Mouse (Mus musculus) erythroblast, embryonic 14.5 days (primary cell): ENCODE data around the gene Mfap5. TPM values are rescaled to one million over a fixed set of nuclear protein-coding genes. Genes with fewer than 3 reads are reported as not detected.
"Not testable (repeated sequence)": the region's sequence is repeated elsewhere in the genome, so short reads cannot be mapped to it uniquely, and the experiment has no call there.

Source experiments
- H3K27me3 ChIP-seq: 2 replicates; pipeline ENCODE4 v1.6.1; 2012; ENCODE audit warnings: inconsistent platforms; ENCODE audit not compliant: control insufficient read depth
- H3K36me3 ChIP-seq: 2 replicates; pipeline ENCODE4 v1.6.1; 2012; ENCODE audit warnings: mild to moderate bottlenecking, inconsistent platforms; ENCODE audit not compliant: control insufficient read depth
- H3K4me1 ChIP-seq: 2 replicates; pipeline ENCODE4 v1.6.1; 2012; ENCODE audit warnings: inconsistent platforms; ENCODE audit not compliant: control insufficient read depth
- H3K4me3 ChIP-seq: replicated peaks from 2 replicates; pipeline ENCODE3; 2012; ENCODE audit warnings: moderate library complexity, mild to moderate bottlenecking, inconsistent platforms
- H3K9me3 ChIP-seq: 2 replicates; pipeline ENCODE4 v1.6.1; 2012; ENCODE audit warnings: low read length, inconsistent platforms, mixed read lengths; ENCODE audit not compliant: control insufficient read depth
- GATA1 ChIP-seq: IDR thresholded peaks from 2 replicates; pipeline ENCODE4 v1.6.1; 2012; ENCODE audit warnings: low read length, inconsistent platforms, mixed read lengths
- TAL1 ChIP-seq: IDR thresholded peaks from 3 replicates; pipeline ENCODE4 v1.6.1; 2012; ENCODE audit warnings: low read length, inconsistent platforms, mixed read lengths
- polyA plus RNA-seq: library from polyadenylated mRNA; stranded (reverse); fragments of >175 nt; gene quantifications from 2 replicates; pipeline ENCODE4 v1.2.3, GENCODE M21; 2012

The Mfap5 gene
- not detected in 2 replicates for polyA plus RNA-seq

DNA sequence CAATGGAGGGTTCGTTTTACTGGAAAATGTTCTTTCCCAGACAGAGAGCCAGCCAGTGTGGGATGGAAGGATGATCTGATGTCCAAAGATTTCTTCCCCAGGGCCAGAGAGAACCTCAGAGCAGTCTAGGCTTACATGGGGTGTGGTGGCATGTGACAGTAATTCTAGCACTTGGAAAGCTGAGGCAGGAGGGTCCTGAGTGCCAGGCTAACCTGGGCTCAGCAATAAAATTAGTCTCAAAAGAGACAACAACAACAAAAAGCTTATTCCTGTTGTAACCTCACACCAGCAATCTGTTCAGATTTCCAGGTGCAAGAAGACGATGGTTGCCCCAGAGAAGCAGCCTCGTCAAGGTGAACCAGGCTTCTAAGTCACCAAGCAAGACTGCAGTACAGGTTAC, at the start of gene Mfap5:
TSS of gene Mfap5 (plus strand) at position 301 of the 400 bp plus-strand sequence.
- no peaks in the 10 kb centered on the region for H3K27me3 ChIP-seq

DNA sequence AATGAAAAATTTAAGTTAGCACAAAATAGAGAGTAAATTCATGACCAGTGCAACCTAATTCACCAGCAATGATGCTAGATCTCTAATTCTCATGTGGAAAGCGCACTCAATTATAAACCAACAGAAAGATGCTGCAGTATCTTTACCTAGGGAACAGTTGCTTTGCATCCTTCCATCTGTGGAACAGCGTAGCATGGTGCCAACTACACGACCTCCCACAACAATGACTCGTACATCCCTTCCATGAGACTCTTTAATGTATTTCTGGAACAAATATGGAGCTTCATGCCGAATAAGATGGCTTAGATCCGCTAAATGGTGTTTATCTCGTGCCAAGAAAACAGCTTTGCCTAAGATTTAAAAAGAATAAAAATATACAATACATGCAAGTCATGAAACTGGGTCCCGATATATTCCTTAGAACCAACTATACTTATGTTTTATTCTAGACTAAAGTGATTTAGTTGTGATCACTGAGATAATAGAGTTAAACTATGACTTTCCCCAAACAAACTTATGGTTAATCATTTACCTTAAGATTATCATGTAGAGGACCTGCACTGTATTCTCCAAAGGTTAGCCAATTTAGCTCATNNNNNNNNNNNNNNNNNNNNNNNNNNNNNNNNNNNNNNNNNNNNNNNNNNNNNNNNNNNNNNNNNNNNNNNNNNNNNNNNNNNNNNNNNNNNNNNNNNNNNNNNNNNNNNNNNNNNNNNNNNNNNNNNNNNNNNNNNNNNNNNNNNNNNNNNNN, 46.5 kb upstream of the Mfap5 start:
- Histone ChIP-seq H3K9me3 (no peaks in the 10 kb centered on the region), H3K36me3 (no peaks in the 10 kb centered on the region), H3K4me3 (no peak overlapping the region), H3K27me3 (no peaks in the 10 kb centered on the region), H3K4me1 (no peaks in the 10 kb centered on the region)
- no peak for TF ChIP-seq GATA1
- no peak for TF ChIP-seq TAL1

More for the DNA sequence above, at the start of gene Mfap5:
- Histone ChIP-seq H3K4me1 (no peaks in the 10 kb centered on the region), H3K4me3 (no peak within 1 kb of the TSS), H3K36me3 (no peaks in the 10 kb centered on the region), H3K9me3 (no peaks in the 10 kb centered on the region)
- TF ChIP-seq GATA1: no peak
- no peak for TF ChIP-seq TAL1

DNA sequence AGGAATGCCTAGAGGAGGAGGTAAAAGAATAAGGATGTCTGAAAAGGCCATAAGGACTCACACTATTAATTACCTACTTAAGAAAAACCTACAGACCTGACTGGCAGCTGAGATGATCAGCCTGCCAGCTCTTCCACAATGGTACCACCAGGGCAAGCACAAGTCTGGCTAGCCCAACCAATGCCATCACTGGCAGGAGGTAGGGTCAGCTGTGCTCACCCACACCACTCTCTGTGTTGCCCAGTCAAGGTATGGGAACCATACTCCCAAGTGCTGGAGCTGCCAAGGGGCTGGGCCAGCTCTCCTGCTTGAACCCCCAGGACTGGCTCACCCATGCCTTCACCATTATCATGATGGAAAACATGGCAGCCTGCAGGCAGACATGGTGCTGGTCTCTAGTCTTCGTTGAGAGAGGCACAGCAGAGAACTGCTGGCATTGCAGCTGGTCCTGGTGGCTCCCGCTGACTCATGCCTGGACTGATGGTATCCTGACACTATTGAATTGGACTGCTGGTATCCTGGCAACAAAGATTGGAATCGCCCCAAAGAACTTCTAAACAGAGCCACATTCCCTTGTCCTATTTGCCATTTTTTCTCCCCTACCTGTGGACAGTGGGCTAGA, 39.4 kb upstream of the Mfap5 start:
- Histone ChIP-seq H3K9me3 (no peaks in the 10 kb centered on the region), H3K27me3 (no peaks in the 10 kb centered on the region)
- TF ChIP-seq TAL1: no peak
- TF ChIP-seq GATA1: no peak

DNA sequence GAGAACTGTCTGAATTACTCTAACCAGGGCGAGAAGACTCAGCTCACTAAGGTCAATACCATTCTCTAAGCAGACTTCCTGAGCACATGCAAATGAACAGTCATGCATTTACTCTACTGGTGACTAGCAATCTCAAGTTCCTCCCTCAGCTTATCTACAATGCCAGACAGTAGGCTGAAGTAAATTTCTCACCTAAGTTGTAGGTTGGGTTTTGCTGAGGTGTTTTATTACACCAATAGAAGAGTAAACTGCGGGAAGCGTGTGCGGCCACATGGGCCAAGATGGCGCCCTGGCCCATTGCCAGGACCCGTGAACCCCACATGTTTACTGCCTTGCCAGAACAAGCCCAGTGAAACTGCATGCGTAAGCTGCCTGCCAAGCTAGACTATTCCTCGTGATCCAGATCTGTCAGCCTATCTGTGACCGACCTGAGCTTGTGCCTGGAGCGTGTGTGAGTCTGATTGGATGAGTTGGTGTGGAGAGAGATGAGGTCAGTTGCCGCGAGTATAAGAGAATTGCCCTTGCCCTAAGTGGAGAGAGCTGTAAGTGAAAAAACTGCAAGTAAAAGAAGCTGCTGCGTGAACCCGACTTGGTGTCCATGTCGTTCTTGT, 36.5 kb upstream of the Mfap5 start:
- TF ChIP-seq GATA1: no peak
- no peak for TF ChIP-seq TAL1
- Histone ChIP-seq H3K4me1 (peaks cover 9% of the 10 kb centered on the region), H3K9me3 (no peaks in the 10 kb centered on the region), H3K36me3 (no peaks in the 10 kb centered on the region), H3K4me3 (no peak overlapping the region), H3K27me3 (no peaks in the 10 kb centered on the region)

More for the DNA sequence above, 39.4 kb upstream of the Mfap5 start:
- H3K36me3 ChIP-seq: no peaks in the 10 kb centered on the region
- H3K4me3 ChIP-seq: no peak overlapping the region
- H3K4me1 ChIP-seq: peaks cover 9% of the 10 kb centered on the region

DNA sequence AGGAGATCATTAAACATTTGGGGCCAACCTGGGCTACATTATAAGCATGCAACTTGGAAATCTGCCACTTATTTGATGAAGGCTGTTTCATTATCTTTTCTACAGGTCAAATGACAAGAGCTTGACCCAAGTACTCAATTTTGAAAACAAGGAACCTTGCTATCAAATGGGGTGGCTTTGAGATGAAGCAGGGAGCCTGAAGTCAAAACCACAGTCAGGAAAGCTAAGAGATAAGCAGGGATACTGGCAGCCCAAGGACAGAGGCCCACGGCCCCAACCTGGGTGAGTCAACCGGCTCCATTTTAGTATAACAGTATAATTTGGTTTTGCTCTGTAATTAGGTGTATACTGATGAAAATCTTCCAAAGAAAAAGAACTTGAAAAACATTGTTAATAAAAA, 35.4 kb upstream of the Mfap5 start:
- H3K27me3 ChIP-seq: no peaks in the 10 kb centered on the region
- H3K9me3 ChIP-seq: no peaks in the 10 kb centered on the region
- TF ChIP-seq GATA1: no peak
- no peak for TF ChIP-seq TAL1
- H3K36me3 ChIP-seq: no peaks in the 10 kb centered on the region
- H3K4me3 ChIP-seq: no peak overlapping the region
- peaks cover 9% of the 10 kb centered on the region for H3K4me1 ChIP-seq

DNA sequence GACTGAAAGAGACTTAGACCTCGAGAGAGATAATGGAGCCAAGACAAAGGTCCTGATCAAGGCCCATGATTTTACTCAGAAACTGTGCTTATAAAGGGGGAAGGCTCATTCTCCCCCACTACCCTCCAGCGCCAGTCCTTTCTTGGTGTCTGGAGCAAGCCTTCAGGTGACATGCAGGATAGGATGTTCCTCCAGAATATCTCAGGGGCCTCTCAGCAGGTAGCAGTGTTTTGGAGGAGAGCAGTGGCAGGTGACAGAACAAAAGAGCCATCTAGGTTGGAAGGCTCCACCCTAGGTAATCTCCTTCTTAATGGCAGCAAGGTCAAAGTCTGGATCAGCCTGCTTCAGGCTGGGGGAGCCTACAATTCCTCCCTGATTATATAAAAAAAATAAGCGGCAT, 34.2 kb upstream of the Mfap5 start:
- H3K9me3 ChIP-seq, H3K4me1 ChIP-seq, H3K4me3 ChIP-seq, H3K27me3 ChIP-seq, H3K36me3 ChIP-seq: not testable (repeated sequence)

DNA sequence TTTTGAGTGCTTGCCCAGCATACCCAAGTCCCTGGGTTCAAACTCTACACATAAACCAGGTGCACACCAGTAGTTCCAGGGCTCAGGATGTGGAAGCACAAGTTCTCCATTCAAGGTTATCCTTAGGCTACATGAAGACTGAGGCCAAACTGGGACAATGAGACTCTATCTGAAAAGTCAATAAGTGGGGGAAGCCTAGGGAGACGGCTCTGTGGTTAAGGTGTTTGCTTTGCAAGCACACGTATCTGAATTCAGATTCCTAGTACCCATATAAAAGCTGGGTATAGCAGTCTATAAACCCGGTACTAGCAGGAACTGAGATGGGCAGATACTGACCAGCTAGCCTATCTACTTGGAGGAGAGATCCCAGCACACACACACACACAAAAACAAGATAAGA, 27.6 kb upstream of the Mfap5 start:
- no peaks in the 10 kb centered on the region for H3K36me3 ChIP-seq
- TF ChIP-seq GATA1: no peak
- TF ChIP-seq TAL1: no peak
- no peak overlapping the region for H3K4me3 ChIP-seq
- H3K4me1 ChIP-seq: no peaks in the 10 kb centered on the region; the same call in 1 of the 2 replicates
- H3K9me3 ChIP-seq: no peaks in the 10 kb centered on the region
- peaks cover 7% of the 10 kb centered on the region for H3K27me3 ChIP-seq

DNA sequence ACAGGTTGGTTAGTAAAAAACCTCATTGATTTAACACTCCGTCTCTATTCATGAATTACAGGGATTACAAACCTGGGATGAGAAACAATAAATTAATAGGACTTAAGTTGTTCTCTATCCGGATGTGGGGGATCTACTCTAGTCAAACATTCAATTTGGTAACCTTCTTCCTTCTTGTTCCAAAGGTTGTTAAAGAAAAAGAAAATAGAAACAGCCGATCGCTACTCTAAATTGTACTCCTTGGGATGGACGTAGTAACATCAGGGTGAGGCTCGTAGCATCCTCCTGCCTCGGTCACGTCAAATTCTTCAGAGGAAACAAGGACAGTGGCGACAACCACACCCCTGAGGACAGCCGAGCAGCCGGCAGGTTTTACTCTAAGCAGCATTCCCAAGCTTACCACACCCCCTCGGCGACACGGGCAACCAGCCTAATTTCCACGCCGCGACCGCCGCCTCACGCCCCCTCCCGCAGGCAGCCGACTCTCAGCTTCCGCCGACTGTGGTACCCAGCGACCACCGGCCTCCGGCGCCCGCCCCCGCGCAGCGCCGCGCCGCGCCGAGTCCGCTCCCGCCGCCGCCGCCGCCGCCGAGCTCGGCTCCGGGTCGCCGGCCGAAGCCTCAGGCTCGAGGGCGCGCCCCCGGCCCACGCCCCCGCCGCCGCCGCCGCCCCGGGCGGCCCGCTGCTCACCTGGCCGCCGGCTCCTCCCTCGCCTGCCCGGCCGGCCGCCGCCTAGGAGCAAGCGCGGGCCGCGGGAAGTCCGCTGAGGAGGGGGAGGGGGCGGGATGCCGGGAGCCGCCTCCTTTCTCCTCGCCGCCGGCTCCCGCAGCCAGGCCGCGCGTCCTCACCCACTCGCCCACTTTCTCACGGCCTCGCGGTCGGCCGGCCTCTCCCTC, 20.0 kb upstream of the Mfap5 start:
- TF ChIP-seq GATA1: no peak
- TF ChIP-seq TAL1: no peak
- peak overlapping the region; percentile 43 for H3K4me3 ChIP-seq
- H3K36me3 ChIP-seq: no peaks in the 10 kb centered on the region
- peaks cover 2% of the 10 kb centered on the region; the same call in 1 of the 2 replicates for H3K4me1 ChIP-seq
- peaks cover 3% of the 10 kb centered on the region; the same call in 1 of the 2 replicates for H3K9me3 ChIP-seq
- H3K27me3 ChIP-seq: peaks cover 81% of the 10 kb centered on the region
